Mouse (Mus musculus) left cerebral cortex, adult 9 months (tissue): ENCODE data around the gene Myh14.
"Not testable (repeated sequence)": the region's sequence is repeated elsewhere in the genome, so short reads cannot be mapped to it uniquely, and the experiment has no call there.

ENCODE experiments used
- DNase-seq, 2 experiments: peaks; one replicate each; pipeline ENCODE4 v3.0.0; 2022; ENCODE audit warnings: low spot score in 2 of 2

The Myh14 gene

DNA sequence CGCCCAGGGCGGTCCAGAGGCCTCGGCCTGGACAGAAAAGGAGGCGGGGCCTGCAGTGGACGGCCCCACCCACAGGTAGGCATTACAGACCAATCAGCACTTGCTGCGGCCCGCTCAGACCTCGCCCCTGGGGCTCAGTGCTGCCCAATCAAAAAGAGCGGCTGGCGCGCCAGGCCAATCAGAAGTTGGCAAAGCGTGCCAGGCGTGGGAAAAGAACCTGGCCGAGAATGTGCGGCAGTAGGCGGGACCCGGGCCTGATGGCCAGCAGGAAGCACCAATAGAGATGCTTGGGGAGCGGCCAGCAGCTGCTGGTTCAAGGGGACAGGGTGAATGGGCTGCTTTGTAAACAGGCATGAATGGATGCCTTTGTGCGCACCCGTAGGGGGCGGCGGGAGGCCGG is at the start of gene Myh14:
Myh14 (minus strand) TSS at position 41 of the 400 bp plus-strand sequence.
- DNase-seq: peak; percentile 91 to 96

DNA sequence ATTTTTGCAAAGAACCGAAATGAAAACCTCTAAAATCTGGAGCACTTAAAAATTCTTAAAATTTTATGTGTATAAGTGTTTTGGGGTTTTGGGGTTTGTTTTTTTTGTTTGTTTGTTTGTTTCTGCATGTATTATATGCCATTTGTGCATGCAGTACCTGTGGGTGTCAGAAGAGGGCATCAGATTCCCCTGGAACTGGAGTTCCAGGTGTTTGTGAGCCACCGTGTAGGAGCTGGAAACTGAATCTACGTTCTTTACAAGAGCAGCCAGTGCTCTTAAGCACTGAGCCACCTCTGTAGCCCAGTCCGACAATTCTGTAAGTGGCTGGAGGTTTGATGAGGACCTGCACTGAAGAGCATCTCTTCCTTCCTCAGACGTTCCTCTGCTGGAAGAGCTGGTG is 39.2 kb upstream of the Myh14 start:
- no peak for DNase-seq

DNA sequence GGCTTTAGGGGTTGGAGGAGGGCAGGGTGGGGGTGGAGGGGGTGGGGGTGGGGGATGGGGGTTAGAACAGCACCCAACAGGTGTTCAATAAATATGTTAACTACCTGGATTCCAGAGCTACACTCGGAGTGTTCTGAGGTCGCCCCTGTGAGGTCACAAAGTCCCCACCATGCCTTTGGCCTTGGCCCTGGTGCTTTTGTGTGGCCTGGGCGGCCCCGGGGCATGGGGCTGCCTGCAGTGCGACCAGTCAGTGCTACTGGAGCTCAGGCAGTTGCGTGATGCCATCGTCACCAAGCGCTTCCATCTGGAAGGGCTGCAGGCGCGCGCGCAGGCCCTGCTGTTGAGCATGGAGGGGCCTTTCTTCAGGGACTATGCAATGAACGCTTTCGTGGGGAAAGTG is 37.9 kb upstream of the Myh14 start, which contains the start of gene Izumo2:
Izumo2 (plus strand) TSS at position 169 of the 400 bp plus-strand sequence.
- DNase-seq: no peak

DNA sequence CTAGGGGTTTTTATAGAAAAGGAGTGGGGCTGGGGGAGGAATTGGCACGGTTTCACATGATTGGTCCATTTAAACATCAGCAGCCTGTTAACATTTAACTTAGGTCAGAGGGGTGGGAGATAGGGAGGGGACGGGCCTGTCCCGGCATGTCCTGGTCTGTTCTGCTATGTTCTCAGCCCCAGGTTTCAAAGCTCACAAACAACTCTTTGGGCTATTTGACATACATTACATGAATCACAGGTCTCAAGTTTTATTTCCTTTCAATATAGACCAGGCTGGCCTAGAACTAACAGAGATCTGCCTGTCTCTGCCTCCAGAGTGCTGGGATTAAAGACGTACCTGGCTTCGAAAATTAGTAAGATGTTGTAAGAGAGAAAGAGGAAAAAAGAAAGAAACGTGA is 37.5 kb upstream of the Myh14 start:
- not testable (repeated sequence) for DNase-seq

DNA sequence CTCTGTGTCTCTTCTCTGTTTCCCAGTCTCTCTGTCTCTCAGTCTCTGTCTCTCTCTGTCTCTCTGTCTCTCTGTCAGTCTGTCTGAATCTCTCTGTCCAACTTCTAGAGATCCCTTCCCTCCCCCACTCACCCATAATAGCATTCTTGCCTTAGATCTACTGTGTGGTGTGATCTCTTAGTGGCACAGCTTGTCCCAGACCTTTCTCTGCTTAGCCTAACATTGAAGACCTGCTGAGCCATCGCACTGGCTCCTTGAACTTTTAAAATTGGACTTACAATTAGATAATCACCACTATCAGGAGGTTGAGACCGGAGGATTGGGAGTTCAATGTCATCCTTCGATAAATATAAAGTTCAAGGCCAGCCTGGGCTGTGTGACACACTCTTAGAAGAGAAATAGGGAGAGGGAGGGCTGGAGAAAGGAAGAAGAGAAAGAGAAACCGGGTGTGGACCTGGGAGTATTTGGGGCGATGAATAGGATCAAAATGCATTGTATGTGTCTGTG is 36.6 kb upstream of the Myh14 start:
- no peak for DNase-seq

DNA sequence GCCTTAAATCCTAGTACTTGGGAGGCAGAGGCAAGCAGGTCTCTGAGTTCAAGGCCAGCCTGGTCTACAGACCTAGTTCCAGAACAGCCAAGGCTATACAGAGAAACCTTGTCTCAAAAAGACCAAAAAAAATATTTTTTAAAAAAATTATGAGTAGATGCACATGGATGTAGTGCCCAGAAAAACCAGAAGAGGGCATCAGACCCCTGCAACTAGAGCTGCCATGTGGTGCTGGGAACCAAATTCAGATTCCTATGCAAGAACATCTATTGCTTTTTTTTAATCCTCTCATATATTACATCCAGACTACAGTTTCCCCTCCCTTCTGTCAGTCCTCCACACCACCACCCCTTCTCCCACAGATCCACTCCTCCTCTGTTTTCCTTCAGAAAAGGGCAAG is 35.7 kb upstream of the Myh14 start:
- no peak for DNase-seq

DNA sequence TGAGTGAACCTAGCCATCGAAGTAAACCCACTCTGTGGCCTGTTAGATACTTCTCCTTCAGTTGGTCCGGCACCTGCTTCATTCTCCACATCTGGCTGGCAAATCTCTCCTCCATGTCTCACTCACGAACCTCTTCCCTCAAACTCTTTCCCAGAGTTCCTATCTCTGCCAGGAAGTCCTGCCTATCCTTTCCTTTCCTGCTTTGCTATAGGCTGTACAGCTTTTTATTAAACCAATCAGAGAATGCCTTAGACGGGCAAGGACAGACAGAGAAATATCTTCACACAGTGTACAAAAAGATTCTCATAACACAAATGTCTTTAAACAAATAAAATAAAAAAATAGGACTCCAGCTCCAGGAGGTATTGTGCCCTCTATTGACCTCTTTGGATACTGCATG is 34.4 kb upstream of the Myh14 start:
- DNase-seq: no peak

DNA sequence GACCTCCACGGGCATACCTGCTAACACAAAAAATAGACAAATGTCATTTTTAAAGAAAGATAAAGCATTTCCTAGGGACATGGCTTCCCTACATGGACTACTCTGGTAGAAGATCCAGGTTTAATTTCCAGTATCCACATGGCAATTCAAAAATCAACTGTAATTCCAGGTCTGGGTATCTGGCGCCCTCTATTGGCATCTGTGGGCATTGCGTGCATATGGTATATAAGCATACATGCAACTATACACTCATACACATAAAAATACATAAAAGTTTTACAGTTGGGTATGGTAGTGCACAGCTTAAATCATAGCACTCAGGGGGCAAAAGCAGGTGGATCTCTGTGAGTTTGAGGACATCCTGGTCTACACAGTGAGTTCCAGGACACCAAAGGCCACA is 33.7 kb upstream of the Myh14 start:
- peak in 1 of 2 experiments; percentile 29 for DNase-seq

DNA sequence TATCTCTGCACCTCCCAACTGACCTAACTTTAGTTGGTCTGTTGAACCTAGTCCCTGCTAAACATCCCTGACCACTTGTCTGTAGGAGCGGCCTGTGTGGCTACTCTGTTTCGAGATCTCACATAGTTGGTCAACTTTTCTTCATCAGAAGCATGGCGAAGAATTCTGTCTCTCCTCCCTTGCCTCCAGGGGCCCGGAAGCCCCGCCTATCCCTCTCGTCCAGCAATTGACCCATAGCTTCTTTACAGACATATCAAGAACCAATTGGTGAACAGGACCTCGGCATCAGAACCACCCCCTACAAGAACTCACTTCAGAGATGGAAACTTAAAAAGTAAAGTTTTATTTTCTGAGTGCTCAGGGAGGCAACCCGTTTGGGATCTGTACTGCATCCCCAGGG is 32.3 kb upstream of the Myh14 start:
- DNase-seq: no peak

DNA sequence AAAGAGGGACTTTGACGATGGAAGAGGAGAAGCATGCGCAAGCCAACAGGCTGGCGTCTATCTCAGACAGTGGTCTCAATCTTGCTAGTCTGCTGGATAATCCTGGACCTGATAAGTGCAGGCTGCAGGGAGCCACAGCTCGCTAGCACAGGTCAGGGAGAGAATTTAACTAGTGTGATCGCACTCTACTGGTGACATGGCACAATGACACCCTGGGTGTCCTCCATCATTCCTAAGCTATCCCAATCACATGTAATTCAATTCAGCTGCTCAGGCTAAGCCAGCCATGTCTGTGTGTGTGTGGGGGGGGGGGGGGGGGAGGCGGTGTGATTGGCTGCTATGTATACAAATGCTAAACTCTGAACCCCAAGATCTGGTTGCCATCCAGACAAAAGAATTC is 31.3 kb upstream of the Myh14 start:
- peak in 1 of 2 experiments; percentile 36 for DNase-seq

DNA sequence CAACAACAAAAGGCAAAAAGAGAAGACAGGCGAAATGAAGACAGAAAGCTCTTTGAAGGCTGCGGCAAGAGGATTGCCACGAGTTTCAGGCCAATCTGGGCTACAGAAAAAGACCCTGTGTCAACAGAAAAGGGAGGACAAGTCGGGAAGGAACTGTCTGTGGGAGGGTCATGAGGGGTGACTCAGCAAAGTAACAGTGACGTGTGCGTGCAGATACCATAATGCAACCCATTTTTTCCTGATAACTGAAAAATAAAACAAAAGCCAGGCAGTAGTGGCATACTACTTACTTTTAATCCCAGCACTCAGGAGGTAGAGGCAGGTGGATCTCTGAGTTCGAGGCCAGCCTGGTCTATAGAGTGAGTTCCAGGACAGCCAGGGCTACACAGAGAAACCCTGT is 27.3 kb upstream of the Myh14 start:
- DNase-seq: no peak

DNA sequence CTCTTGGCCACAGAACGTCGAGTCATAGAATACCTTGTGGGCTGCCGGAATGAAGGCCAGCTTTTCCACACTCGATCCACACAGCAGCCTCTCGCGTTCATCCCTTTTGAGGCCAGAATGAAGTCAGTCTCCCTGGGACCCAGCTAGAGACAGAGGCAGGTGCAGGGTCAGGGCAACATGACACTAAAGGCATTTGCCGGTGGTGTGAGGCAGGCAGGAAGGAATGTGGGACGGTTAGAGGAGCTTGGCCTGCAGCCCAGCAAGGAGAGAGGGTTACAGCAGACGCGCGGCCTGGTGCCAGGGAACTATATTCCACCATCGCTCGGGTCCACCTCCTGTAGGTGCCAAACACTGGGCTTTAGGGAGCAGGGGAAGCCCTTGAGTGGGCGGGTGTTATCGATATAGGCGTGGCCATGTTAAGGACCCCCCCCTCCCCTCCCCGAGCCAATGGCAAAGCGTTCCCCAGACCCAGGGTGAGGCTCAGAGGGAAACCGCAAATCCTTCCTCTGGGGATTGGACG is 26.6 kb upstream of the Myh14 start:
- no peak for DNase-seq

DNA sequence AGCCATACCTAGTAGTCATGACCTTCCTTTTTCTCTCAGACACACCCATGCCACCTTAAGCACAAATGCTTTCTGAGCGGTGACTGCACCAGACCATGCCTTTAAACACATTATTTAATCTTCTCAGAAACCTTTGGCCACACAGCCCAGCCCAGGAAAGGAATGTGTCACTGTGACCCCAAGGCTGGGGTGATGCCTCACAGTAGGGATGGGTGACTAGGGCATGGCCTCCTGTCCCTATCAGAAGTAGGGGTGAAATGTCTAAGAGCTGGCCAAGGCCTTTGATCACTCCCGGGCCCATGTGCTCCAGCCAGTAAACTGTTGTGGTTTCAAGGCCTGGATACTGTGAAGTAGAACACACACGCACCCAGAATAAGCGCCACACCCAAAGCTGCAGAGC is 24.6 kb upstream of the Myh14 start:
- no peak for DNase-seq

DNA sequence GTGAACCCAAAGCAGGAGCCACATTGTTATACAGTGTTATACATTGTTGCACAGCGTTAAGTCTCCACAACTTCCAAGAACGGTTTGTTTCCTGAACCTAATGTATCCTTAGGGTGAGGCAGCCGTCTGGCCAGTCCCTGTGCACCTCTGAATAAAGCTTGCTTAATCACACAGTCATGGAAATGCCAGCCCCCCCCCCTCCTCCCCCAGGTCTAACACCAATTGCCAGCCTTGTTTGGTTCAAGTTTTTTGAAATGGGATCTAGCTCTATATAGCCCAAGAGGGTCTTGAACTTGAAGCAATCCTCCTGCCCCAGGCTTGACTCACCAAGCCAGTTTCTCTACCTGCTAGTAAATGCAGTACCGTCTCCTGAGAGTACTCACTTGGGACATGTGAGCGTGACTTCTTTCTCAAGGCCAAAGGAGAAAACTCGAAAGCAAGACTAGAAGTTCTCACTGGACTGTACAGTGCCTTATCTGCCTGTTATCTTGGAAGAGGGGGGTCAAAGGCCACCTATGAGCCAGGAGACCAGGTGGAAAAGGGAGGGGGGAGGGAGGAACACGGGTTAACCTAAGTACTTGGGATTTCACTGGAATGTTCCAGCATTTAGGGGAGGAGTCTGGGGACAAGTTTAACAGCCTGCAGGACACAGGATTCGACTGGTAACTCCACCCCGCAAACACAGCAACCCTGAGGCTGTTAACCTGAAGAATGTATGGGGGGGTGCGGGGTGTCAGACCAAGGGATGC is 23.0 kb upstream of the Myh14 start:
- DNase-seq: no peak

DNA sequence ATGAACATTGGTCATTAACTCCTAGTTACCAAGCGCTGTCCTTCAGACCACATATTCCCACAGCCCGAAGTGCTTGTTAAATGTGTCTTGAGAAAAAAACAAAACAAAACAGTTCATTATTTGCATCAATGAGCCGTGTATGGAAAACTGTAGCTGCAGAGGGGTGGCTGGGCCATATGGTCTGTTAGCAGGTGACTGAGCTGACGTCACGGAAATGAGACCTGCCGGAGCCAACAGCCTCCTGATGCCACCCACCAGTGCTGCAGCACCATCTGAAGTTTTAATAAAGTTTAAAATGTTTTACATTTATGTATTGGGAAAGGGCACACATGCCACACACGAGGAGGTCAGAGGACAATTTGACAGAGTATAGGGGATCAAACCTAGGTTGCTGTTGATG is 18.7 kb upstream of the Myh14 start:
- no peak for DNase-seq

DNA sequence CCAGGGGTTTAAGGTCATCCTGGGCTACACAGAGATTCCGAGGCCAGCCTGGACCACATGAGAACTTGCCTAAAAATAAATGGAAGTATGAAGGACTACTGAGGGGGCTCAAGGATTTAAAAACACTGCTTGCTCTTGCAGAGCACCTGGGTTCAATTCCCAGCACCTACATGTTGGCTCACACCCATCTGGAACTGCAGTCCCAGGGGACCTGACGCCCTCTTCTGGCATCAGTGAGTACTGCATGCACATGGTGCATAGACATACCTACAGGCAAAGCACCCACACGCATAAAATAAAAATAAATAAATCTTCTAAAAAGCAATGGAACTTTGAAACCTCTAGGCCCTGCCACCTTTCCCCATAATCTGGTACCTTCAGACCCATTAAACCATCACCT is 18.2 kb upstream of the Myh14 start:
- DNase-seq: no peak

DNA sequence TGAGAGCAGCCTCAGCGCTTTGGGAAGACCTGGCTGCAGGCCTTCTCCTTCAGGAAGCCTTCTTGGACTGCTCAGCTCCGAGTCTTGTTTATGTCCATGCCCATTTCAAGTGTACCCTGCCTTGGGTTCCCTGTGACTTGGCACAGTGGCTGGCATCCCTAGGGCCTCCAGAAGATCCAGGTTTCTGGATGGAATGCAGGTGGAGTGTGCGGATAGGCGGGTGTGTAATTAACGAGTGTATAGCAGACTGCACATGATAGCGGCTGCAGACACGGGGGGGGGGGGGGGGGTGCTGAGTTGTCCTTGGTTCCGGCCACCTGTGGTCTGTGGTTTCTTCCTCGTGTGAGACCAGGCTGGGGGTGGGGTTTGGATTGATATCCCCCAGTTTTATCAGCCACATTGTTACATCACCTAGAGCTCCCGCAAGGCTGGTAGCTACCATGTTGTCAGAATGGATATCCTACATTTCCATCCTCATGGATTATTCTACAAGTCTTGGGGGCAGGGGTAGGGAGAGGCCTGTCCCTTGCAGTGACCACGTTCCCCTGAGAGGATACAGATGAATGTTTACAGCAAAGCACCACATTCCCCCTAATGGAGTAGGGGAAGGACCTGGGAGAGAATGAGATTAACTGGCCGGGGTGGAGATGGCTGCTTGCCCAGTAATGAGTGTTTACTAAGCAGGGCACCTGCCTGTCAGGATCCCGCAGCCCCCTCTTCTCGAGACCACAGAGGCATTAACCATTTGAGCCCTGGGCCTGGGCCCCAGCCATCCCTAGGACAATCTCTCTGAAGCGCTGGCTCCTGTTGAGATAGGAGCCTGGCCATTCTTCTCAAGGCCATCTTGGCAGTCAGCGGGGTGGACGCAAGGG is 15.1 kb upstream of the Myh14 start:
- no peak for DNase-seq

DNA sequence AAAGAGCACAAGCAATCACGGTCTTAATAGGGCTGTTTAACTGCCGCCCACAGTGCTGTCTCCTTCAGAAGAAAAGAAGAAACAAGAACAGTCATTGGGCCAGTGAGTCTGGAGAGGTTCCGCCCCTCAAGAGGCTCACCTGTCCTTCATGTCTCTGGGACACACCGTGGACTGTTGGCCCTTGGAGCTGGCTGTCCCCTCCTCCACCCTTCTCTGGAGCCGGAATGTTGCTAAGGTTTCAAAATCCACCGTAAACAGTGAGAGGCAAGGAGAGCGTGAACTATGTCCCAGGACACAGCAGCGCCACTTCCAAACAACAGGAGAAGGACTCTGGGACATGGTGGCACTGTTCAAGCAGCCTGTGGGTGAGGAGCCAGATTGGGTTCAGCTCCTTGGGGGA is 13.0 kb upstream of the Myh14 start:
- no peak for DNase-seq

DNA sequence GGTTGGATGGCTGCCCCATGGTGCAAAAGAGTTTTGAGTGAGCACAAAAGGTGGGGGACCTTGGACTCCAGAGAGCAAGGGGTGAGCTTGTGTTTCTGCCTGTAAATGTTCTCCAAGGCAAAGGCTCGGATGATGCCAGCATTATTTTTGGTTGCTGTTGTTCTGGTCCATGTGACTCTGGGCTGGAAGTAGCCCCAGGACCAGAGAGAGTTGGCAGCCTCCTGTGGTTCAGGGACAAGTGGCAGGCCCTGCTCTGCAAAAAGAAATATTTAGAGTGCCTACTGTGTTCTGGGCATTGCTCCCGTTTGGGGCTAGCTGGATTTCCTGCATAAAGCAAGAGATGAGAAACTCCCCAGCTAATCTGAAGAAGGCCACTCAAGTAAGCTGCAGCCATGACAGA is 6.0 kb upstream of the Myh14 start:
- DNase-seq: peak; percentile 58 to 59

DNA sequence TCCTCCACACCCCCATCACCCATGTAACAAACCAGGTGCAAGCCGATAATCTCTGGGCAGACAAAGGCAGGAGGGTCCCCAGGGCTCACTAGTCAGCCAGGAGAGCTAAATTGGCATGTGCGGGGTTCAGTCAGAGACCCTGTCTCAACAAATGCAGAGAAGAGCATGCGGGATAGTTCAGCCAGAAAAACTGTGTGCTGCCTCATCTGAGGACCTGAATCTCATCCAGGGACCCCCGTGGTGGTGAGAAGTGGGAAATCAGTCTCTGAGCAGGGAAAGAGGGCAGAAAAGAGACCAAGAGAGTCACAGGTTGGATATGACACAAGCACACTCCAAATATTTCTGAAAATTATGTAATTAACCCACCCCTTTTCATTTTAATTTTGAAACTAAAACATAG is 5.5 kb upstream of the Myh14 start:
- no peak for DNase-seq

DNA sequence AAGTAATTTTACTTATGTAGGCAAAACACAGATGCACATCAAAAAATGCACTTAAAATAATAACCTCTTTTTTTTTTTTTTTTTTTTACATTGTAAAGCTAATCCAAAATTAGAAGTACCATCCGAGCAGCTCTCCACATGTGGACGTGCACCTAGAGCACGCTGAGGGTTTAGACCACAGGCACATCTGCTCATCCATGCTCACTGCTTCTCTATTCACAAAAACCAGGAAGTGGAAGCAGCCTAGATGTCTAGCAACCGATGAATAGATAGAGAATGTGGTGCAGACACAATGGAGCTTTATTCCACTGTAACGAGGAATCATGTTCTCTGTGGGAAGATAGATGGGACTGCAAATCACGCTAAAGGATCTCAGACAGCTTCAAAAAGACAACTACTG is 4.5 kb upstream of the Myh14 start:
- DNase-seq: no peak

DNA sequence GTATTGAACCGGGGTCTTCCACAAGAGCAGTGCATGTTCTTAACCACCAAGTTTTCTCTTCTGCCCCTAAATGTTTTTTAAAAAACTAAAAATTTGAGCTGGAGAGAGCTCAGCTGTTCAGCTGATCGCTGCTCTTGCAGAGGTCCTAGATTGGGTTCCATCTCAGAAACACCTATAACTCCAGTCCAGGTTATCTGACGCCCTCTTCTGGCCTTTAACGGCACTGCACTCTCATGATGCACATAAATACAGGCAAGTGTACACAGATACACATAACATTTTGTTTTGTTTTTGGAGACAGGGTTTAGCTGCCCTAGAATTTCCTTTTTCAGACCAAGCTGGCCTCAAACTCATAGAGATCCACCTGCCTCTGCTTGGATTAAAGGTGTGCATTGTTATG is 3.9 kb upstream of the Myh14 start:
- no peak for DNase-seq

DNA sequence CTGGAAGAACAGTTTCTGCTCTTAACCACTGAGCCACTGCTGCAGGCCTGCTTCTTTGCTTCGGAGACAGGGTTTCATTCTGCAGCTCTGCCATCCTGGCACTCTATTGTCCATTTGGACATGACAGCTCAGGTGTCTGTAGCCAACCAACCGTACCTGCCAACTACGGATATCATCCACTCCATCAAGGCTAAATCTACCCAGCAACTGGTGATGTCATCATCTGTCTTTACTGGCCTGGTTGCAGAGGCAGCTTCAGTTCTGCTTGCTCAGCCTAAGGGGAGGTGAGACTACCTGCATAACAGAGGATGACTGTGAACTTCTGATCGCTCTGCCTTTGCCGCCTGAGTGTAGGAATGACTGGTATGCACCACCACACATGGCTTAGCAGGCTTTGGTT is 1.6 kb upstream of the Myh14 start:
- no peak for DNase-seq
